Mouse (Mus musculus): ENCODE data around the gene Tyms. TPM values are rescaled to one million over a fixed set of nuclear protein-coding genes. Genes with fewer than 3 reads are reported as not detected.
"Not testable (repeated sequence)": the region's sequence is repeated elsewhere in the genome, so short reads cannot be mapped to it uniquely, and the experiment has no call there.

Tyms gene
- polyA plus RNA-seq, 1 experiment from 2014 or later, result 272 TPM

GRCm38 (mm10) chr5:30098260-30098659, 24.8 kb upstream of the Tyms start:
- WGBS (ENCODE audit: insufficient replicate concordance), result 67% methylated on average over 1 of the region's 1 CpGs
- Histone ChIP-seq H3K27ac (no peak overlapping the region), H3K4me3 (replicated peaks) (no peak overlapping the region), H3K9me3 (replicated peaks) (peaks cover 8% of the 10 kb centered on the region; the same call in 1 of the 2 replicates), H3K27me3 (peaks cover 11% of the 10 kb centered on the region), H3K4me1 (replicated peaks) (no peaks in the 10 kb centered on the region), H3K36me3 (no peaks in the 10 kb centered on the region), H3K9ac (no peak overlapping the region), H3K4me2 (no peak overlapping the region)
- no peak for DNase-seq
- ATAC-seq (ENCODE audit: low read depth), result no peak

GRCm38 (mm10) chr5:30095731-30096130, 22.3 kb upstream of the Tyms start:
- H3K4me3 ChIP-seq (replicated peaks), result no peak overlapping the region
- peaks cover 6% of the 10 kb centered on the region; the same call in 1 of the 2 replicates for H3K9me3 ChIP-seq (replicated peaks)
- no peak overlapping the region for H3K9ac ChIP-seq
- no peak overlapping the region for H3K27ac ChIP-seq
- no peak overlapping the region for H3K4me2 ChIP-seq
- no peak for DNase-seq
- no peaks in the 10 kb centered on the region for H3K36me3 ChIP-seq
- no peaks in the 10 kb centered on the region for H3K4me1 ChIP-seq (replicated peaks)
- H3K27me3 ChIP-seq, result no peaks in the 10 kb centered on the region
- ATAC-seq (ENCODE audit: low read depth), result no peak
- 57% methylated on average over 6 of the region's 6 CpGs for WGBS (ENCODE audit: insufficient replicate concordance)

GRCm38 (mm10) chr5:30094399-30094798, 21.0 kb upstream of the Tyms start:
- DNase-seq (no peak), ATAC-seq (ENCODE audit: low read depth) (no peak)
- no peak overlapping the region for H3K9ac ChIP-seq
- WGBS (ENCODE audit: insufficient replicate concordance), result 17% methylated on average over 2 of the region's 2 CpGs
- no peaks in the 10 kb centered on the region for H3K27me3 ChIP-seq
- H3K4me1 ChIP-seq (replicated peaks), result no peaks in the 10 kb centered on the region
- H3K27ac ChIP-seq, result no peak overlapping the region
- H3K36me3 ChIP-seq, result no peaks in the 10 kb centered on the region
- no peak overlapping the region for H3K4me2 ChIP-seq
- no peak overlapping the region for H3K4me3 ChIP-seq (replicated peaks)
- H3K9me3 ChIP-seq (replicated peaks), result no peaks in the 10 kb centered on the region

- Histone ChIP-seq H3K27ac (no peak overlapping the region), H3K4me1 (replicated peaks) (no peaks in the 10 kb centered on the region), H3K4me3 (replicated peaks) (no peak overlapping the region), H3K27me3 (no peaks in the 10 kb centered on the region), H3K9me3 (replicated peaks) (no peaks in the 10 kb centered on the region), H3K36me3 (no peaks in the 10 kb centered on the region), H3K9ac (no peak overlapping the region), H3K4me2 (peak overlapping the region; percentile 37; the same call in 1 of the 2 replicates)
- ATAC-seq (ENCODE audit: low read depth), result no peak
- no peak for DNase-seq
- 49% methylated on average over 13 of the region's 13 CpGs for WGBS (ENCODE audit: insufficient replicate concordance)
Observed at GRCm38 (mm10) chr5:30092701-30093100, 19.3 kb upstream of the Tyms start.

GRCm38 (mm10) chr5:30072377-30072776, 1.0 kb downstream of the Tyms start:
- no peak for ATAC-seq (ENCODE audit: low read depth)
- peak overlapping the region; percentile 89 for H3K27ac ChIP-seq
- H3K4me1 ChIP-seq (replicated peaks), result peaks cover 28% of the 10 kb centered on the region
- no peak for DNase-seq
- H3K4me2 ChIP-seq, result peak overlapping the region; percentile 86
- peaks cover 47% of the 10 kb centered on the region for H3K36me3 ChIP-seq
- WGBS (ENCODE audit: insufficient replicate concordance), result 17% methylated on average over 3 of the region's 3 CpGs
- peak overlapping the region; percentile 95 for H3K9ac ChIP-seq
- no peaks in the 10 kb centered on the region for H3K9me3 ChIP-seq (replicated peaks)
- no peaks in the 10 kb centered on the region for H3K27me3 ChIP-seq
- H3K4me3 ChIP-seq (replicated peaks), result peak overlapping the region; percentile 93

- H3K27ac ChIP-seq, result peak overlapping the region; percentile 89; the same call in 1 of the 2 replicates
- H3K4me2 ChIP-seq, result peak overlapping the region; percentile 86
- no peak for ATAC-seq (ENCODE audit: low read depth)
- no peaks in the 10 kb centered on the region for H3K27me3 ChIP-seq
- peak overlapping the region; percentile 95 for H3K9ac ChIP-seq
- H3K4me3 ChIP-seq (replicated peaks), result peak overlapping the region; percentile 93
- H3K9me3 ChIP-seq (replicated peaks), result no peaks in the 10 kb centered on the region
- whole genome bisulfite sequencing (ENCODE audit: insufficient replicate concordance), result 57% methylated on average over 6 of the region's 6 CpGs
- H3K4me1 ChIP-seq (replicated peaks), result peaks cover 28% of the 10 kb centered on the region
- DNase-seq, result no peak
- H3K36me3 ChIP-seq, result peaks cover 53% of the 10 kb centered on the region
Observed at GRCm38 (mm10) chr5:30071677-30072076, 1.7 kb downstream of the Tyms start.

- Histone ChIP-seq H3K27ac (no peak overlapping the region), H3K4me3 (replicated peaks) (no peak overlapping the region), H3K36me3 (peaks cover 86% of the 10 kb centered on the region), H3K9me3 (replicated peaks) (no peaks in the 10 kb centered on the region), H3K4me1 (replicated peaks) (peaks cover 21% of the 10 kb centered on the region), H3K9ac (no peak overlapping the region), H3K4me2 (no peak overlapping the region), H3K27me3 (no peaks in the 10 kb centered on the region)
- no peak for DNase-seq
- WGBS (ENCODE audit: insufficient replicate concordance), result 80% methylated on average over 6 of the region's 6 CpGs
- ATAC-seq (ENCODE audit: low read depth), result no peak
Observed at GRCm38 (mm10) chr5:30067726-30068125, 5.7 kb downstream of the Tyms start.

GRCm38 (mm10) chr5:30059607-30060006, 13.8 kb downstream of the Tyms start:
- H3K4me1 ChIP-seq (replicated peaks); H3K4me2 ChIP-seq; H3K27me3 ChIP-seq; ATAC-seq (ENCODE audit: low read depth); H3K9ac ChIP-seq; H3K9me3 ChIP-seq (replicated peaks); H3K4me3 ChIP-seq (replicated peaks); DNase-seq; H3K27ac ChIP-seq: not testable (repeated sequence)
- H3K36me3 ChIP-seq, result peaks cover 59% of the 10 kb centered on the region
- WGBS (ENCODE audit: insufficient replicate concordance), result 76% methylated on average over 5 of the region's 5 CpGs

- Histone ChIP-seq H3K9ac (no peak overlapping the region), H3K4me3 (replicated peaks) (no peak overlapping the region), H3K4me2 (no peak overlapping the region), H3K27me3 (no peaks in the 10 kb centered on the region), H3K9me3 (replicated peaks) (no peaks in the 10 kb centered on the region), H3K36me3 (peaks cover 46% of the 10 kb centered on the region), H3K27ac (no peak overlapping the region), H3K4me1 (replicated peaks) (no peaks in the 10 kb centered on the region)
- no peak for DNase-seq
- 82% methylated on average over 6 of the region's 6 CpGs for WGBS (ENCODE audit: insufficient replicate concordance)
- no peak for ATAC-seq (ENCODE audit: low read depth)
Observed at GRCm38 (mm10) chr5:30058216-30058731, 15.1 kb downstream of the Tyms start.

- H3K9me3 ChIP-seq (replicated peaks); H3K9ac ChIP-seq; H3K27me3 ChIP-seq; H3K4me3 ChIP-seq (replicated peaks); H3K4me2 ChIP-seq; H3K36me3 ChIP-seq; H3K4me1 ChIP-seq (replicated peaks); H3K27ac ChIP-seq; DNase-seq; ATAC-seq (ENCODE audit: low read depth): not testable (repeated sequence)
- 33% methylated on average over 4 of the region's 4 CpGs for WGBS (ENCODE audit: insufficient replicate concordance)
Observed at GRCm38 (mm10) chr5:30039841-30040240, 33.6 kb downstream of the Tyms start.

- DNase-seq; H3K4me3 ChIP-seq (replicated peaks); H3K27me3 ChIP-seq; H3K36me3 ChIP-seq; ATAC-seq (ENCODE audit: low read depth); H3K9me3 ChIP-seq (replicated peaks); H3K27ac ChIP-seq; H3K4me2 ChIP-seq; H3K9ac ChIP-seq; H3K4me1 ChIP-seq (replicated peaks): not testable (repeated sequence)
- WGBS (ENCODE audit: insufficient replicate concordance), result 44% methylated on average over 5 of the region's 5 CpGs
Observed at GRCm38 (mm10) chr5:30039324-30039723, 34.1 kb downstream of the Tyms start.

GRCm38 (mm10) chr5:30037111-30037510, 36.3 kb downstream of the Tyms start:
- not testable (repeated sequence) for H3K36me3 ChIP-seq; H3K4me2 ChIP-seq; H3K27ac ChIP-seq; H3K4me1 ChIP-seq (replicated peaks); H3K9ac ChIP-seq; DNase-seq; H3K9me3 ChIP-seq (replicated peaks); H3K27me3 ChIP-seq; H3K4me3 ChIP-seq (replicated peaks); ATAC-seq (ENCODE audit: low read depth)
- WGBS (ENCODE audit: insufficient replicate concordance), result 82% methylated on average over 2 of the region's 2 CpGs
